Mouse (Mus musculus): Measurements from ENCODE around the gene Bora.

Gene Bora

DNA sequence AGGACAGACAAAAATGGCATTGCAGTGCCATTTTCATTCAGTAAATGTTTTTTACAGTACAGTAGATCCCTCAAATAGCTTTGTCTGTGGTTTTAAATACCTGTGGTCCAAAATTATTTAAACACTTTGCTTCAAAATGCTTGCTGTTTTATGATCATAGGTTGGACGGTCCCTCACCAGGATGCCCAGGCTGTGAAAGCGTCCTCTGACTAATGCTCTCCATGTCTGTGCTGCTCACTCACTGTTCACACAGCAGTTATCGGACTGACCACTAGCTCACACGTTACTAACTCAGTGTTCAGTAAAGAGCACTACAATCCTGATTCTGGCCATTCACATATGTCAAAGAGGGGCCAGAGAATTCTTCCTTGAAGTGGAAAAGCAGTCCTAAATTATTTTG lies 25.1 kb downstream of the Bora start:
- no peak for DNase-seq

DNA sequence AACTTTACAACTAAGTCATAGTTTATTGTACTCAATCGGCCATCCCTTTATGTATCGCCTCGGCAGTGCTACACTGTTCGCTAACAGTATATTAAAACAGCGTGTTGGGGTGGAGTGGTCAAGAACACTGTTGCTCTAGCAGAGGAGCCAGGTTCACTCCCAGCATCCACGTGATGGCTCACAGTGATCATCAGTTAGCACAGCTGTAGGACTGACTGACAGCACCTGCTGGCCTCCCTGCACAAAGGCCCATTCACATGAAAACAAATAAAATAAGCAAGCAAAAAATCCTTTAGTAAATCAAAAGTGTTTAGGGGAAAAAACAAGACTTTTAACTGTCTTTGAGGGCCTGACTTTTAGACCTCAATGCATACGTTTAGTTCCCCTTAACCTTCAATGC lies 42.9 kb downstream of the Bora start:
- no peak for DNase-seq

DNA sequence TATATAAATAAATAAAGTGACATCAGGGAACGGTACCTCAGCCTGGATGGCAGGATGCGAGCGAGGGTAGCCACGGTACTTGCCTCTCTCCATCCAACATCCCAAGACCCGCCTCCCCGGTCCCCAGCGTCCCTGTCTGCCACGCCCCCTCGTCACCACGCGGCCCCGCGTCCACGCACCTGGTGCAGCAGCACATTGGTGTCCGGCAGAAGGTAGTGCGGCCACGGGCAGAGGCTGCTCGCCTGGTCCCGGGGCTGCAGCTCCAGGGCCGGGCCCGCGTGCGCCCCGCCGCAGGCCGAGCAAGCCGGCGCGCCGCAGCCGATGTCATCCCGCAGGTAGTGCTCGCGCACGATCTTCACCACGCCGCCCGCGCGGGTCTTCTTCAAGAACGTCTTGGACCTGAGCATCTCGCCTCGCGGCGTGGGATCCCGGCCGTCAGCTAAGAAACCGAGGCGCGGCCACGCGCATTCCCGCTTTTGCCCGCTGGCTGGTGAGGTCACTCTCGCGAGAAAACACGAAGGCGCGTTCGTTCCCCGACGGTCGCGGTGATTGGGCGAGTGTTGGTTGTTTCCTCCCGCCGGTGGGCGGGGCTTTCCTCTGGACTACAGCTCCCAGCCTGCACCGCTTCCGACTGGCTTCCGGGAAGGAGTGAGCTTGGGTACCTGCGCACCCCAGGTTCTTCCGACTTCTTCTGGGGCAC lies 53.4 kb downstream of the Bora start, which contains the start of the genes Pibf1 and Dis3:
Gene Pibf1, plus strand, starts transcription at position 158 of the 700 bp plus-strand sequence.
Gene Dis3, minus strand, starts transcription at position 504 of the 700 bp plus-strand sequence.
- peak; percentile 98 to 99 for DNase-seq

DNA sequence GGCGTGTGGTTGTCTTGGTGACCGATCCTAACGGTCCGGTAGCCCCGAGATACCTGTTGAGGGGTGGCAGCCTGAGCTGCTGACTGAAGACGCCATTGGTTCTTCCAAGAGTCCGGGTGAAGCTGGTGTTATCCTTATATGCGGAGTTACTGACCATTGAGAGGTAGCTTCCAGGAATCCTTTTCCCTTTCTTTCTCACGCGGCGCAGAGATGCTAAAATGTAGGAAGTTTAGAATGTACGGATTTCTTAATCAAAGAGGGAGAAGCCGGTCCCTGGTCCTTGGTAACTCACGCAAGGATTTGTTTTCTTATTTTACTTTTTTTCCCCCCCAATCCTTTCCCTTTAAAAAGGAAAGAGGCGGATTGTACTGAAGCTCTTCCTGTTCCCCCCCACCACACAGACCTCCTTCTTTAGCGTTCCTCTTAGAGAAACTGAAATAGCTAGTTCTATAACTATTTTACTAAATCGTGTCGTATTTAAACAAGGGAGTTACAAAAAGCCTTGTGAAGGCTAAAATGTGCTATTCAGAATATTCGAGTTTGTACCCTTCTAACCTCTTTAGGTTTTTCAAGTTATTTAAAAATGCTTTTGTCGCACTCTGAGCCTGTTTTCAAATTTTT lies 54.1 kb downstream of the Bora start:
- no peak for DNase-seq

DNA sequence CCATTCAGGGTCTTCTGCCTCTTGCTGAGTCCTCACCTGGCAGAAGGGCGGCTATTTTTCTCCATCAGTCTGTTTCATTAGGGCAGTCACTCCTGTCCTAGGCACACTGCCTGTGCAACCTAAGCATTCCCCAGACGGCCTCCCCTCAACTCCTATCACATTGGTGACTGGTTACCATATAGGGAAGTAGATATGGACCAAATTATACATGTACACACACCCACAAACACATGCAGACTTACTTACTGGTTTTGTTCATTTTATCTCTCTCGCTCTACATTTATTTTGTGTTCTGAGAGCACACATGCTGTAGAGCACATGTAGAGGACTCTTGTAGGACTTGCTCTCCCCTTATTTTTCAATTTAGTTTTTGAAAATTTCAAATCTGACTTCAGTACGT lies 57.0 kb downstream of the Bora start:
- no peak for DNase-seq

DNA sequence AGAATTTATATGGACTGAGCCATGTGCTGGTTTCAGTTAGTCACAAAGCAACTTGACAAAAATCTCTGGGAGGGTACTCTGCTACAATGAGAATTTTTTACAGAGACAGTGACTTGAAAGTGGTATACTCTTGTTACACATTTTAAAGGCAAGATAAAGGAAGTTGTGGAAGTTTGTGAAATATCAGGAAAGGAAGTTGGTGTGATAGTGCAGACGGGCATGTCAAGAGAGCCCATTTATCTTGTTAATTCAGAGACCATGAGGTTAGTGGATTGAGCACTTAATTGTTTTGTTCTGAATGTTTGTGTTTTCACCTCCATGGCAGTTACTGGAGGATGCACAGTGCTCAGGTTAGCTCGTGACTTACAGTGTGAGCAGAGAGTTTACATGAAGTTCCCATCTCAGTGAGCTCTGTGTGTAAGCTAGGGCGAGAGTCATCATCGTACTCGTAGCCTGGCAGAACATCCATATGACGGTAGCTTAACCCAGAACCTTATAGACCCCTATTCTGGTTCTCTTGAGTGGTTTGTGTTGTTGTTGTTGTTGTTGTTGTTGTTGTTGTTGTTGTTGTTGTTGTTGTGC lies 58.6 kb downstream of the Bora start:
- DNase-seq: no peak

DNA sequence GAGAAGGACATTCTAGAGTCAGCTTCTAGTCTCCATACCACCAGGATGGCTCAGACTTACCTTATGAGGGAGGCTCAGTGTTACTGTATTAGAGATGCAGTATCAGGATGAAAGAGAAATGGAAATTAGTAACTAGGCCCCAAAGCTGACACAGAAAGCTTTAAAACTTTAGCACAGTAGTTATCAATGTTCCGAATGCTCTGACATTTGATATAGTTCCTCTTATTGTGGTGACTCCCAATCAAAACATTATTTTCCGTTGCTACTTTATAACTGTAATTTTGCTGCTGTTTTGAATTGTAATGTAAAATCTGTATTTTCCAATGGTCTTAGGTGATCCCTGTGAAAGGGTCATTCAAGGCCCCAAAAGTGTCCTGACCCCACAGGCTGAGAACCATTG lies 60.6 kb downstream of the Bora start:
- DNase-seq: no peak

DNA sequence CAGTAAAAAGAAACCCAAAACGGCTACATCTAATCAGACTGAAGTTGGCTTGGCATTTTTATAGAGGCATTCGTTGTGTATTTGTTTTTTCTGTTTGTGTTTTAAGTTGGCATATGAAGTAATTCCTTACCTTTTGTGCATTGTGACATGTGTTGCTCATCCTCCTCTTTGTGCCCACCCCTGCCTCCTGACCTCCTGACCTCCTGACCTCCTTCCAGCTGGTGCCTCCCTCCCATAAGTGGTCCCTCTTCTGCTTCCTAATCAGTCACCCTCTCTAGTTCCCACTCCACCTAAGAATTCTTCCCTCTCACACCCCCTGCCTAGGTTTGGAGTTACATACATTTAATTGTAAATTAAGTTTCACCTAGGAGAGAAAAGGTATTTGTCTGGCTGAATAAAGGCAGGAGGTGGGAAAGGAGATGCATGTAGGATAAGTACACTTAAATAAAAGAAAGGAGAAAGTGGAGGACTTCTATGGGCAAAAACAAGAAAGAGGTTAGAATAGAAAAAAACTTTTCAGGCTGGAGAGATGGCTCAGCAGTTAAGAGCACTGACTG lies 61.7 kb downstream of the Bora start:
- no peak for DNase-seq

DNA sequence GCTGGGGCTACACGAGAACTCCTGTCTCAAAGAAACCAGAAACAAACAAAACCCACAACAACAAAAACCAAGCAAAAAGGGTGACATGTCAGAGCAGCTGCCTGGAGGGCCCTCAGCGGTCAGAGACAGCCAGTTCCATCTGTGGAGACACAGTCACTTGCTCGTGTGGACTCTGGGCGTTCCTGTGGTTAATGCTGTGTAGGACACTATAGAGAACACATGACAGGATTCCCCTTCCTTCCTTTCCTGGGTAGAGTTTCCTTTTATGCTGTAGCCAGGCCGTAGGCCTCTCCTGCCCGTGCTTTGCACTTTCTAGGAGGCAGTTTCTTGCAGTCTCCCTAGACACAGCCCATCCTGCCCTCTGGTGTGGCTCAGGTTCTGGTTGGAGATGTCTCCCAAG lies 62.7 kb downstream of the Bora start:
- DNase-seq: no peak

DNA sequence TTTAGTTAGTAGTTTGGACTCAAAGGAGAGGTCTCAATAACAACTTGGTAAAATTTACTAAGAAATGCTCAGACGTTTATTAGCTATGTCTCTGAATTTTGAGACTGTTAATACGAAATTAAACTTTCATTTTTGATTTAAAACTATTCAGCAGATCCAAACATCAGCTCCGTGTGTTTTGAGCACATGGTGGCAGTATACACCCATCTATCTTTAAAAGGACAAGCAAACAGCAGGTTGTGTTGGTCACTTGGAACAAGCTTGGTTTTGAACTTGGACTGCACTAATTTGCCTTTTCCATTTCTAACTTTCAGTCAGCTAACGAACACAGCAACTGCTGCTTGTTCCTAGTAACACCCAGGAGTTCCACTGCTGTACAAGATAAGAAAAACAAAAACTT lies 71.6 kb downstream of the Bora start:
- DNase-seq: no peak

DNA sequence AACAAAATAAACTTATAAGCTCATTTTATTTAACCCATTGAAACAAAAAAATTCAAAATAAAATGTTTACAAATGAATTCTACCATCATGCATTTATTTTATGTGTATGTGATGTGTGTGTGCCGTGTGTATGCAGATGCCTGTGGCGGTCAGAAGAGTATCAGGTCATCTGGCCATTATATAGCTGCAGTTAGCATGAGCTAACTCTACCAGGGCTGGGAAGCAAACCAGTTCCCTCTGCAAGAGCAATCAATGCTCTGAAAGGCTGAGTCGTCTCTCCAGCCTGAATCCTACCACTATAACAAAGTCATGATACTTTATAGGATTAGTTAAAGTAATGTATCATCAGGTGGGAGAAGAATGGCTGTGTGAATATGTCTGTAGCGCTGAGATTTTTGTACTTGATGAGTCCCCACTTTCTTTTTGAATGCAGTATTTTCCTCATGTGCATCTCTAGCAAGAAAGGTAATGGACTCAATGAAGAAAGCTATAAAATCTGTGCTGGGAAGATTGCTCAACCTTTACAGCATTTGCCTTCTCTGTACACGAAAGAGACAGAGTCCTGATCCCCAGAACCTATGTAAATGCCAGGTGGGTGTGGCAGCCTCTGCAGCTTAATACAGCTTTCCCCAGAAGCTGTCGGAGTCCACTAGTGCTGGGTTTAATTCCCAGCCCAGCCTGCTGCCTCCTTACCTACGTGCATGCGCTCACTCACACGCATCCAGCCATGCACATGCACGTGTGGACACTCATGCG lies 75.7 kb downstream of the Bora start:
- DNase-seq: no peak

DNA sequence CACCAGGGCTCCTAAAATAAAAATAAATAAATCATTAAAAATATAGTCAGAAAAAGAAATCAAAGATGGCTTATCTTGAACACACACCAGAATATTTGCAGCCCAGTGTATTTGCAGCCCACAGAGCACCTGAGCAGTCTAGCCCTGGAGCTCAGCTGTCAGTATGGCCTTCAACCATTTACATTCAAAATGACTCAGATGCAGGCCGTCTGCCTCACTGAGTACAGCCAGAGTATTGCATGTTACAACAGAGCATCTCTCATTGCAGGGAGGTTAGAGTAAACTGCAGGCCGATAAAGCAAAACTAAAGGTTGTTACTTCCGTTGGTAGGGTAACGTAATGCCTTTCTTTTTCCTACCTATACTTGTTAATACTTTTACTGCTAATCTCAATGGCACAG lies 78.1 kb downstream of the Bora start:
- DNase-seq: no peak
